Mouse (Mus musculus) kidney, adult 2 months (tissue): ENCODE data around the gene Dagla.

Experiments used
- CTCF ChIP-seq: fragments of 200-500 bp; conservative IDR thresholded peaks from 2 replicates; pipeline ENCODE4 v1.5.1; 2011; ENCODE audit warnings: low read depth, mild to moderate bottlenecking, control low read depth, low read length, moderate library complexity, mixed read lengths; ENCODE audit not compliant: insufficient read depth, insufficient read length
- POLR2A ChIP-seq: fragments of 200-500 bp; IDR thresholded peaks from one replicate; pipeline ENCODE4 v1.6.1; 2011; ENCODE audit warnings: low read depth, low read length, control low read depth

DNA sequence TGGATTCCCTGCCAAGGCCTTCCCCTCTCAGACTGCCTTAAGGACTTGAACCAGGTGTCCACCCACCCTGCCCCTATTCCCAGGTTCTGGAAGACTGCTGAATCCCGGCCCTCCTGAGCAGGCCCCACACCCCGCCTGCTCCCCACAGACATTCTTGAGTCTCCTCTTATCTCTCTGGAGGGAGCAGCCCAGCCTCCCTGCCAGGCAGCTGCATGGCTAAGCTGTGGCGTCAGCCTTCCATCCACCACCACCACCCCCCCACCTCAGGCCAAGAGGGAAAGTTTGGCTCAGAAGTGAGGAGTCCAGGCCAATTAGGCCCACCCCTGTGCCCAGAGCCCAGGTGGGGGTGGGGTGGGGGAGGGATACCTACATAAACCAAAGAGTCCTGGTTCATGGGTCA lies 66.2 kb downstream of the Dagla start:
- TF ChIP-seq CTCF (no peak), POLR2A (no peak)
